Mouse (Mus musculus): ENCODE data around the gene Rcor1. TPM values are rescaled to one million over a fixed set of nuclear protein-coding genes. Genes with fewer than 3 reads are reported as not detected.

Rcor1 gene
- polyA plus RNA-seq, 1 experiment from 2014 or later = 17.0 TPM

DNA sequence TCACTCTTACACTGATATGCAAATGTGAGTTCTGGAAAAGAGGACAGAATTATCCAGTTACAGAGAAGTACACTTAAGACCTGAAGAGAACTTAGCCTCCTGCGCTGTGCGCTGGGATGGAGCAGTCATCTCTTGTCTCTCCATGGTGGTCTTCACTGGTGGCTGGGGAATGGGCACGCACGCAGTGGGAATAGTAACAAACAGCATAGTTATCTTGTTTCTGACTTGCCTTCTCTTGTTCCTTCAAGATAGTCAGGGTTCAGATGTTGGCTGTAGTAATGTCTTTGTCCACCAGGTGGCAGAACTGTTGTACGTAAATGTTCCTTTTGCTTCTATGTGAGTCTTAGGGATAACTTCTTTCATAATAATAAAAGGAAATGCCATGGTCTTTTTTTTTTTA, 49.0 kb downstream of the Rcor1 start:
- no peaks in the 10 kb centered on the region for H3K4me1 ChIP-seq (ENCODE audit: insufficient read depth)
- H3K9ac ChIP-seq = no peak overlapping the region
- no peak overlapping the region for H3K4me3 ChIP-seq (ENCODE audit: low read depth, low read length)
- no peak overlapping the region; the same call in 1 of the 2 replicates for H3K27ac ChIP-seq (ENCODE audit: low read depth)
- peaks cover 15% of the 10 kb centered on the region; the same call in 1 of the 2 replicates for H3K36me3 ChIP-seq (ENCODE audit: insufficient read depth)
- 27% methylated on average over 5 of the region's 5 CpGs for WGBS
- DNase-seq = peak; percentile 96
- H3K27me3 ChIP-seq (ENCODE audit: insufficient read depth, low read length) = no peaks in the 10 kb centered on the region
- no peak overlapping the region for H3K4me2 ChIP-seq
- peak; percentile 55; the same call in 1 of the 2 replicates for ATAC-seq (ENCODE audit: insufficient read depth)
- peak; percentile 91 for TF ChIP-seq CTCF (IDR thresholded peaks at IDR 0.05; ENCODE audit: low read depth)
- no peaks in the 10 kb centered on the region for H3K9me3 ChIP-seq (ENCODE audit: low read depth, low read length)

DNA sequence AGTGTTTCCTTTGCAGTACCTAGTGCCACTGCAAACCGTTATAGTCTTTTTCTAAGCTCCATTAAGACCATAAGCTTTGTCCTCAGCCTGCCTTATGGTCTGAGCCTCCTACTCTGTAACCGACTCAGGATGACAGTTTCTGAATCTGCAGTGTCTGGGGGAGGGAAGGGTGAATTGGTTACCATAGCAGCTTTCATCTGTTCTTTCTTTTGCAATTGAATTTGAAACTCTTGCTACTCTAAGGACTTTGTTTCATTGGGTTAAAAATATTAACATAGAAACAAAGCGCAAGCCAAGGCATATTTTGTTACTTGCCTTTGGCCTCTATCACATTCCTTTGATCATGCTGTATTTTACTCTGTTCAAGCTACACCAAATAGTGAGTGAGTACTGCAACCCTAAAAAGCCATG, 49.6 kb downstream of the Rcor1 start:
- H3K4me2 ChIP-seq = no peak overlapping the region
- no peak for TF ChIP-seq CTCF (IDR thresholded peaks at IDR 0.05; ENCODE audit: low read depth)
- no peaks in the 10 kb centered on the region for H3K9me3 ChIP-seq (ENCODE audit: low read depth, low read length)
- peaks cover 10% of the 10 kb centered on the region; the same call in 1 of the 2 replicates for H3K36me3 ChIP-seq (ENCODE audit: insufficient read depth)
- H3K27ac ChIP-seq (ENCODE audit: low read depth) = no peak overlapping the region
- ATAC-seq (ENCODE audit: insufficient read depth) (no peak), DNase-seq (no peak)
- H3K4me3 ChIP-seq (ENCODE audit: low read depth, low read length) = no peak overlapping the region
- WGBS = 66% methylated on average over 3 of the region's 3 CpGs
- no peak overlapping the region for H3K9ac ChIP-seq
- no peaks in the 10 kb centered on the region for H3K4me1 ChIP-seq (ENCODE audit: insufficient read depth)
- no peaks in the 10 kb centered on the region for H3K27me3 ChIP-seq (ENCODE audit: insufficient read depth, low read length)

DNA sequence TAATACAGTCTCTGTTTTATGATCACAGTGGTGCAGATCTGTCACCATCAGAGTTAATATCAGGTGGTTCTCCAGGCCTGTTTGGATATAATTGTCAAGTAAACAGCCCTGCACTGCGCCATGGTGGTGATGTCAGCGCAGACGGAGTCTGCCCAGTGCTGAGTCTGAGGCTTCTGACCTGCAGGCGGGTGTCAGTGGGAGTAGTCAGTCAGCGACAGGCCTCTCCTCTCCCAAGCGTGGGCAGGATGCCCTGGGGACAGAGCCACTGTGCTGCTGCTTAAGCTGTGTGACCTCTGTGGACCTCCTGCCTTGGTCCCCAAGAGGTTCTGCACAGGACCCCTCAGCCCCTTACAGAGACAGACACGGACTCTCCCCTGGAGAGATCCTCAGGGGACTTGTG, 50.0 kb downstream of the Rcor1 start:
- Histone ChIP-seq H3K27ac (ENCODE audit: low read depth) (no peak overlapping the region), H3K4me2 (no peak overlapping the region), H3K4me1 (ENCODE audit: insufficient read depth) (no peaks in the 10 kb centered on the region), H3K36me3 (ENCODE audit: insufficient read depth) (peaks cover 7% of the 10 kb centered on the region; the same call in 1 of the 2 replicates), H3K27me3 (ENCODE audit: insufficient read depth, low read length) (no peaks in the 10 kb centered on the region), H3K9ac (no peak overlapping the region), H3K4me3 (ENCODE audit: low read depth, low read length) (no peak overlapping the region), H3K9me3 (ENCODE audit: low read depth, low read length) (no peaks in the 10 kb centered on the region)
- DNase-seq (no peak), ATAC-seq (ENCODE audit: insufficient read depth) (0 out of 2 replicates have a peak, but pooled peaks have one; percentile 28)
- TF ChIP-seq CTCF (IDR thresholded peaks at IDR 0.05; ENCODE audit: low read depth) = no peak
- 77% methylated on average over 7 of the region's 7 CpGs for WGBS

DNA sequence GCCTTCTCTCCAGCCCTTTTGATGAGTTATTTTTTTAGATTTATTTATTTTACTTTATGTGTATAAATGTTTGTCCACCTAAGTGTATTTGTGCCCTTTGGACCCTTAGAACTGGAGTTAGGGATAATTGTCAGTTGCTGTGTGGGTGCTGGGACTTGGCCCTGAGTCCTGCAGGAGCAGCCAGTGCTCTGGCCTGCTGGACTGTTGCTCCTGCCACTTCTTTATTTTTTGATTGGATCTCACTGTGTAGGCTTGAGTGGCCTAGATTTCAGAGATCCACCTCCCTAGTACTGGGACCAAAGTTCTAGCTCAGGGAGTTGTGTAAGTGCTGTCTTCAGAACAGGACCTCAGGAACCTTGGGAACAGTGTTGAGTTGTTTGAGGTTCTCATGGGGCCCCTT, 51.6 kb downstream of the Rcor1 start:
- TF ChIP-seq CTCF (IDR thresholded peaks at IDR 0.05; ENCODE audit: low read depth) = no peak
- DNase-seq = no peak
- Histone ChIP-seq H3K27me3 (ENCODE audit: insufficient read depth, low read length) (no peaks in the 10 kb centered on the region), H3K36me3 (ENCODE audit: insufficient read depth) (peaks cover 10% of the 10 kb centered on the region; the same call in 1 of the 2 replicates), H3K27ac (ENCODE audit: low read depth) (no peak overlapping the region), H3K9ac (no peak overlapping the region), H3K4me2 (no peak overlapping the region), H3K9me3 (ENCODE audit: low read depth, low read length) (no peaks in the 10 kb centered on the region), H3K4me3 (ENCODE audit: low read depth, low read length) (no peak overlapping the region), H3K4me1 (ENCODE audit: insufficient read depth) (no peaks in the 10 kb centered on the region)
- ATAC-seq (ENCODE audit: insufficient read depth) = no peak

DNA sequence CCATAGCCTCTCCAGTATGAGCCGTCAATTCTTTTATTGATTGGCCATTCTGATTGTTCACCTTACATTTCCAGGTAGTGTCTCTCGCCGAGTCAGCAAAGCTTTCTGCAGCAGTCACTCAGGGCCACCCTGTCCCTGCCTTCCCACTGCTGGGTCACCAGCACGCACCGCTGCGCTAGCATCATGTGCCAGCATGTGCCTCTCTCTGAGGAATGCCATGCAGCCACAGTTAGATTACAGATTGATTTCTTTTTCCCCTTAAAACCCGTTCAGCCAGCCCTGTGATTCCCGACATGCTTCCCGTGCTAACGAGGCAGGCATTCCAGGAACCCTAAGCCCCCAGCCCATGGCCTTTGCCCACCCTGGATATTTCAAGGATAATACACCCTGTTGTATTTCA, 52.8 kb downstream of the Rcor1 start:
- Histone ChIP-seq H3K4me1 (ENCODE audit: insufficient read depth) (no peaks in the 10 kb centered on the region), H3K27me3 (ENCODE audit: insufficient read depth, low read length) (no peaks in the 10 kb centered on the region), H3K27ac (ENCODE audit: low read depth) (no peak overlapping the region), H3K4me3 (ENCODE audit: low read depth, low read length) (no peak overlapping the region), H3K36me3 (ENCODE audit: insufficient read depth) (peaks cover 12% of the 10 kb centered on the region; the same call in 1 of the 2 replicates), H3K9me3 (ENCODE audit: low read depth, low read length) (no peaks in the 10 kb centered on the region), H3K4me2 (no peak overlapping the region), H3K9ac (no peak overlapping the region)
- no peak for DNase-seq
- no peak for ATAC-seq (ENCODE audit: insufficient read depth)
- WGBS = 90% methylated on average over 10 of the region's 10 CpGs
- TF ChIP-seq CTCF (IDR thresholded peaks at IDR 0.05; ENCODE audit: low read depth) = no peak

DNA sequence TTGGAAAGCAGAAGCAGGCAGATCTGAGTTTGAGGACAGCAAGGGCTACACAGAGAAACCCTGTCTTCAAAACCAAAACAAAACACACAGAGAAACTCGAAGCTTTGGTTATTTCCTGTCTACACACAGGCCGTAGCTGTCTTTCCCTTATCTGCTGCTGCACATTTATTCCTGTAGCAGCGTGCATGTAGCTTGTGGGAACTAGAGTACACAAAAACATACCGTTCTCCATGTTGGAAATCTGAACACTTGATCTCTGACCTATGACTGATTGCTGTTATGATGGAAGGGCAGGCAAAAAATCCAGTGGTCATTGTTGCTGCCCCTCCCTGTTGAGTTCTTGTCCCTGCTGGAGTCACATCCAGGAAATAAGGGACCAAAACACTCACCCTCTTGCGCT, 54.9 kb downstream of the Rcor1 start:
- no peak overlapping the region for H3K4me2 ChIP-seq
- ATAC-seq (ENCODE audit: insufficient read depth) (no peak), DNase-seq (peak; percentile 33)
- WGBS = 42% methylated on average over 5 of the region's 5 CpGs
- no peak overlapping the region for H3K9ac ChIP-seq
- no peaks in the 10 kb centered on the region for H3K4me1 ChIP-seq (ENCODE audit: insufficient read depth)
- no peak overlapping the region for H3K4me3 ChIP-seq (ENCODE audit: low read depth, low read length)
- H3K27me3 ChIP-seq (ENCODE audit: insufficient read depth, low read length) = no peaks in the 10 kb centered on the region
- no peak overlapping the region for H3K27ac ChIP-seq (ENCODE audit: low read depth)
- no peak for TF ChIP-seq CTCF (IDR thresholded peaks at IDR 0.05; ENCODE audit: low read depth)
- no peaks in the 10 kb centered on the region for H3K9me3 ChIP-seq (ENCODE audit: low read depth, low read length)
- peaks cover 17% of the 10 kb centered on the region; the same call in 1 of the 2 replicates for H3K36me3 ChIP-seq (ENCODE audit: insufficient read depth)

DNA sequence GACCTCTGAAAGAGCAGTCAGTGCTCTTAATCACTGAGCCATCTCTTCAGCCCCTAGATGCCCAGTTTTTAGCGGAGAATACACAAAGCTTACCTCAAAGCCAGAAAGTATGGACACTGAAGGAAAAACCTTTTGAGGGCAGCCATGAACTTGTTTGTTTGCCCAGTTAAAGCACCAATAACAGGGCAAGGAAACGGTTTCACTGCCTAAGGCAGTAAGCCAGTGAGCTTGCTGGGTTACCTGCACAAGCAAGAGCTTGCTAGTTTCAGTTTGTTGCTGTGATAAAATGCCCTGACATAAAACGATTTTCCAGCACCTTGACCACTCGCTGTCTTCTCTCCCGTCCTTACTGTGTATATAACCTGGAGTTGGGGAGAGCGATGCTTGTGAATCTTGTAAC, 55.9 kb downstream of the Rcor1 start:
- peaks cover 21% of the 10 kb centered on the region; the same call in 1 of the 2 replicates for H3K36me3 ChIP-seq (ENCODE audit: insufficient read depth)
- 91% methylated on average over 6 of the region's 6 CpGs for WGBS
- no peak for TF ChIP-seq CTCF (IDR thresholded peaks at IDR 0.05; ENCODE audit: low read depth)
- H3K9me3 ChIP-seq (ENCODE audit: low read depth, low read length) = no peaks in the 10 kb centered on the region
- ATAC-seq (ENCODE audit: insufficient read depth) (no peak), DNase-seq (no peak)
- H3K27ac ChIP-seq (ENCODE audit: low read depth) = no peak overlapping the region
- no peak overlapping the region for H3K4me2 ChIP-seq
- H3K9ac ChIP-seq = no peak overlapping the region
- H3K27me3 ChIP-seq (ENCODE audit: insufficient read depth, low read length) = no peaks in the 10 kb centered on the region
- no peak overlapping the region for H3K4me3 ChIP-seq (ENCODE audit: low read depth, low read length)
- no peaks in the 10 kb centered on the region for H3K4me1 ChIP-seq (ENCODE audit: insufficient read depth)

DNA sequence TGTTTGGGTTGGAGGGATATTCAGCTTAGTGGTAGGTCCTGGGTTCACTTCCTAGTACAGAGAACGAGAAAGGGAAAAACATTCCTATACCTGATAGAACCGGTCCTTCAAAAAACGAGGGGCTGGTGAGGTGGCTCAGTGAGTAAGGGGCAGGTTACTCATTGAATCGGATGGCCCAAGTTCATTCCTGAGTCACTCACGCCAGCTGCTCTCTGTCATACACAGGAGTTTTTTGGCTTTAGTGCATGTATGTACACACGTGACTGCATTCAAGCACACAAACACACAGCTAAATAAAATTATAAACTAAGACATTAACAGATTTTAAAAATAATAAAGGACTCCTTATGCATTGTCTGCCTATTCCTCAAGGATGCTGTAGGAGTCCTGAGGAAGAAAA, 57.1 kb downstream of the Rcor1 start:
- Histone ChIP-seq H3K36me3 (ENCODE audit: insufficient read depth) (peaks cover 26% of the 10 kb centered on the region), H3K4me3 (ENCODE audit: low read depth, low read length) (no peak overlapping the region), H3K9me3 (ENCODE audit: low read depth, low read length) (no peaks in the 10 kb centered on the region), H3K27me3 (ENCODE audit: insufficient read depth, low read length) (no peaks in the 10 kb centered on the region), H3K9ac (no peak overlapping the region), H3K4me2 (no peak overlapping the region), H3K27ac (ENCODE audit: low read depth) (no peak overlapping the region), H3K4me1 (ENCODE audit: insufficient read depth) (no peaks in the 10 kb centered on the region)
- DNase-seq (no peak), ATAC-seq (ENCODE audit: insufficient read depth) (no peak)
- 80% methylated on average over 6 of the region's 6 CpGs for WGBS
- TF ChIP-seq CTCF (IDR thresholded peaks at IDR 0.05; ENCODE audit: low read depth) = no peak

Measured in lung, embryonic 14.5 days (tissue).